8 mouse cellular contexts compared by ENCODE assay signal in genomic region chr5:63967591-63968141, GRCm38 (mm10). TPM values are rescaled to one million over a fixed set of nuclear protein-coding genes. Genes with fewer than 3 reads are reported as not detected.
DNase-seq lines count a peak whose midpoint lies in the region; ATAC-seq and TF ChIP-seq lines count a peak whose summit lies in the region.

No protein-coding gene starts in this region.

- TF ChIP-seq CTCF in kidney, adult 2 months (conservative IDR thresholded peaks at IDR 0.05; ENCODE audit: insufficient read depth, insufficient read length, low read depth, low read length), result no peak

- H3K4me3 ChIP-seq in kidney, adult 2 months (ENCODE audit: insufficient read depth, low read depth, low read length), result peak overlapping the region; percentile 39
- H3K4me3 ChIP-seq in forebrain, embryonic 16.5 days (replicated peaks; ENCODE audit: low read length), result peak overlapping the region; percentile 83
- H3K4me3 ChIP-seq in midbrain, embryonic 12.5 days, result peak overlapping the region; percentile 74

- no peaks in the 10 kb centered on the region for H3K36me3 ChIP-seq in kidney, adult 2 months (ENCODE audit: control insufficient read depth, insufficient read depth, low read length)
- H3K36me3 ChIP-seq in forebrain, embryonic 16.5 days (ENCODE audit: control insufficient read depth, insufficient read depth), result no peaks in the 10 kb centered on the region
- H3K36me3 ChIP-seq in midbrain, embryonic 12.5 days, result no peaks in the 10 kb centered on the region

- TF ChIP-seq POLR2A in kidney, adult 2 months (IDR thresholded peaks at IDR 0.05; ENCODE audit: low read depth, low read length), result no peak

- DNase-seq in kidney, adult 2 months, result peak; percentile 50
- DNase-seq in kidney, adult 11 months, result no peak
- peak; percentile 29 for DNase-seq in adrenal gland, postnatal 25 days
- peak; percentile 30 to 33 for DNase-seq in kidney, postnatal 36 days
- DNase-seq in ovary, adult 18-20 months (ENCODE audit: low spot score), result no peak
- DNase-seq in right cerebral cortex, adult 2 months (ENCODE audit: low spot score in 2 of 2), result no peak

- H3K9me3 ChIP-seq in forebrain, embryonic 16.5 days (ENCODE audit: control insufficient read depth, low read length), result no peaks in the 10 kb centered on the region
- H3K9me3 ChIP-seq in midbrain, embryonic 12.5 days, result no peaks in the 10 kb centered on the region

- peak overlapping the region; percentile 75 for H3K9ac ChIP-seq in forebrain, embryonic 16.5 days (replicated peaks; ENCODE audit: low read depth, low read length)
- peak overlapping the region; percentile 81 for H3K9ac ChIP-seq in midbrain, embryonic 12.5 days (replicated peaks)

- ATAC-seq in forebrain, embryonic 16.5 days, result no peak
- no peak for ATAC-seq in midbrain, embryonic 12.5 days (ENCODE audit: low FRiP score, low read depth)

- WGBS in kidney, adult 2 months, result 33% methylated on average over 12 of the region's 12 CpGs
- WGBS in forebrain, embryonic 16.5 days, result under 1% methylated on average over 12 of the region's 12 CpGs
- WGBS in midbrain, embryonic 12.5 days, result 5% methylated on average over 12 of the region's 12 CpGs

- H3K27me3 ChIP-seq in kidney, adult 2 months (replicated peaks; ENCODE audit: control insufficient read depth, insufficient read depth, low read length), result no peaks in the 10 kb centered on the region
- no peaks in the 10 kb centered on the region for H3K27me3 ChIP-seq in forebrain, embryonic 16.5 days (replicated peaks; ENCODE audit: control insufficient read depth, insufficient read depth, low read length)
- H3K27me3 ChIP-seq in midbrain, embryonic 12.5 days, result peaks cover 6% of the 10 kb centered on the region; the same call in 1 of the 2 replicates

- H3K4me1 ChIP-seq in kidney, adult 2 months (ENCODE audit: control insufficient read depth, insufficient read depth, low read length), result peaks cover 8% of the 10 kb centered on the region; the same call in 1 of the 2 replicates
- H3K4me1 ChIP-seq in forebrain, embryonic 16.5 days (replicated peaks; ENCODE audit: control insufficient read depth, insufficient read depth, low read length), result peaks cover 22% of the 10 kb centered on the region
- peaks cover 21% of the 10 kb centered on the region for H3K4me1 ChIP-seq in midbrain, embryonic 12.5 days

- H3K27ac ChIP-seq in kidney, adult 2 months (ENCODE audit: insufficient read depth, low read depth, low read length), result 0 out of 2 replicates have a peak overlapping the region, but pooled peaks have one; percentile 8
- H3K27ac ChIP-seq in forebrain, embryonic 16.5 days (ENCODE audit: low read length), result no peak overlapping the region
- no peak overlapping the region for H3K27ac ChIP-seq in midbrain, embryonic 12.5 days (replicated peaks)

- H3K4me2 ChIP-seq in forebrain, embryonic 16.5 days (ENCODE audit: low read length), result peak overlapping the region; percentile 79
- peak overlapping the region; percentile 77 for H3K4me2 ChIP-seq in midbrain, embryonic 12.5 days (replicated peaks)

RNA-seq across cellular contexts. Expression of gene Rell1, which starts 1.0 kb away (rescaled TPM):
- 6.8 TPM in 2 replicates for polyA plus RNA-seq in kidney, adult 2 months (2012; rRNA removed)
- 47.8 and 50.3 TPM in 2 replicates for total RNA-seq in adrenal gland, postnatal 25 days (2021)
- polyA plus RNA-seq in forebrain, embryonic 16.5 days (2015; fragmentation: Nextera tagmentation; extraction: Ambion mirVana), result 13.0 and 15.4 TPM in 2 replicates
- polyA plus RNA-seq in midbrain, embryonic 12.5 days (2016; fragmentation: Nextera tagmentation; extraction: Ambion mirVana), result 11.8 and 13.5 TPM in 2 replicates

Comparison
In these comparisons a context has a peak if more than half of its experiments do, and no peak if none do; other contexts are left out.
1. DNase-seq: peak in kidney, adult 2 months (single experiment), adrenal gland, postnatal 25 days (single experiment) and kidney, postnatal 36 days (2 of 2); none in kidney, adult 11 months (single experiment), ovary, adult 18-20 months (single experiment) and right cerebral cortex, adult 2 months (0 of 2).
2. Peak in every context shown above with its lines, with median percentiles within 50 percentile points of each other: H3K4me3 ChIP-seq.